Mouse (Mus musculus): ENCODE measurements around the gene H1foo.

- TF ChIP-seq CTCF (IDR thresholded peaks at IDR 0.05; ENCODE audit: low read depth) (no peak), EP300 (IDR thresholded peaks at IDR 0.05; ENCODE audit: low read depth) (no peak)
These were observed 14.7 kb upstream of the H1foo start for GRCm38 (mm10) chr6:115930018-115930417.

Measured in heart, postnatal 0 days (tissue).